Mouse (Mus musculus) ES-Bruce4 (cell line): Measurements from ENCODE around the gene Nmnat3. TPM values are rescaled to one million over a fixed set of nuclear protein-coding genes. Genes with fewer than 3 reads are reported as not detected.

Experiments used
- H3K27ac ChIP-seq: 2 replicates; pipeline ENCODE4 v1.5.1; 2012; ENCODE audit warnings: low read length, inconsistent platforms; ENCODE audit not compliant: insufficient read depth
- H3K27me3 ChIP-seq: 2 replicates; pipeline ENCODE4 v1.6.1; 2012; ENCODE audit warnings: mild to moderate bottlenecking, low read length, inconsistent platforms; ENCODE audit not compliant: control insufficient read depth, poor library complexity, insufficient read depth, severe bottlenecking
- H3K36me3 ChIP-seq: 2 replicates; pipeline ENCODE4 v1.6.1; 2012; ENCODE audit warnings: inconsistent platforms, mild to moderate bottlenecking, low read length, moderate library complexity; ENCODE audit not compliant: control insufficient read depth, poor library complexity, insufficient read depth, severe bottlenecking
- H3K4me1 ChIP-seq: one replicate; pipeline ENCODE4 v1.8.1; 2011; ENCODE audit warnings: low read length; ENCODE audit not compliant: control insufficient read depth, insufficient read depth
- H3K4me3 ChIP-seq: 2 replicates; pipeline ENCODE4 v1.5.1; 2011; ENCODE audit warnings: low read depth, mild to moderate bottlenecking, low read length
- H3K9ac ChIP-seq: 2 replicates; pipeline ENCODE4 v1.6.1; 2012; ENCODE audit warnings: low read depth, mild to moderate bottlenecking, inconsistent platforms; ENCODE audit not compliant: poor library complexity, severe bottlenecking
- H3K9me3 ChIP-seq: replicated peaks from 2 replicates; pipeline ENCODE4 v1.6.1; 2012; ENCODE audit warnings: mild to moderate bottlenecking, low read length, inconsistent platforms; ENCODE audit not compliant: control insufficient read depth, poor library complexity, insufficient read depth, severe bottlenecking
- CTCF ChIP-seq: IDR thresholded peaks from one replicate; pipeline ENCODE4 v1.8.1; 2011; ENCODE audit warnings: low read depth, low read length
- EP300 ChIP-seq: IDR thresholded peaks from 2 replicates; pipeline ENCODE4 v1.6.1; 2011; ENCODE audit warnings: low read depth, low read length; ENCODE audit not compliant: insufficient read depth
- POLR2A ChIP-seq: IDR thresholded peaks from one replicate; pipeline ENCODE4 v1.8.1; 2011; ENCODE audit warnings: low read length; ENCODE audit not compliant: insufficient read depth
- polyA plus RNA-seq: library from polyadenylated mRNA; stranded (reverse); fragments of >200 nt; gene quantifications from 2 replicates; pipeline ENCODE4 v1.2.4, GENCODE M21; 2011; ENCODE audit warnings: low read depth; ENCODE audit not compliant: missing spikeins, insufficient read depth, insufficient read length

Nmnat3 gene
- polyA plus RNA-seq, 1 experiment: 1.8 TPM

DNA sequence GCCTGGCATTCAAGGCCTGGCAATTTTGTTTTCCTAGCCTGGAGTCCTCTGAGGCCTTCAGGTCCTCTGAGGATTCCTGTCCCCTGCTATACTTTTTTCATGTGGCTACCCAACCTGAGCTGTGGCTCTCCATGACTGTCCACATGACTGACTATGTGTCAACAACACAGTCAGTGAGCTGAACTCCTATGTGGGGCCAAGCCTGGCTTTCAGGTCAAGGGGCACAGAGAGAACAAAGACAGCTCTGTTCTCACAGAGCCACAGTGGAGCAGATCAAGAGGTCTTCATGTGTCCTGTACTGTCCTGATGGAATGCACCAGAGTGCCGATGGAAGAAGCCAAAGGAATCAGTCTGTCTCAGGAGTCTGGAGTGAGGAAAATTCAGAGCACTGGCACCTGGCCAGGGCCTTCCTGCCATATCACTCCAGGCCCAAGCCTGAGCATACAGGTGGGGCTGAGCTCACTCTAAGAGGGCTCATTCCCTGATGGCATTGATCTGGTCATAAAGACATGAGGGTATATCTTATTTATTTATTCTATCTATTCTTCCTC, 25.7 kb upstream of the Nmnat3 start:
- H3K27ac ChIP-seq: no peak overlapping the region
- H3K9ac ChIP-seq: no peak overlapping the region
- no peaks in the 10 kb centered on the region for H3K27me3 ChIP-seq
- TF ChIP-seq EP300 (no peak), CTCF (no peak), POLR2A (no peak)
- no peak overlapping the region for H3K4me3 ChIP-seq
- no peaks in the 10 kb centered on the region for H3K36me3 ChIP-seq
- no peaks in the 10 kb centered on the region for H3K9me3 ChIP-seq
- H3K4me1 ChIP-seq: no peaks in the 10 kb centered on the region

DNA sequence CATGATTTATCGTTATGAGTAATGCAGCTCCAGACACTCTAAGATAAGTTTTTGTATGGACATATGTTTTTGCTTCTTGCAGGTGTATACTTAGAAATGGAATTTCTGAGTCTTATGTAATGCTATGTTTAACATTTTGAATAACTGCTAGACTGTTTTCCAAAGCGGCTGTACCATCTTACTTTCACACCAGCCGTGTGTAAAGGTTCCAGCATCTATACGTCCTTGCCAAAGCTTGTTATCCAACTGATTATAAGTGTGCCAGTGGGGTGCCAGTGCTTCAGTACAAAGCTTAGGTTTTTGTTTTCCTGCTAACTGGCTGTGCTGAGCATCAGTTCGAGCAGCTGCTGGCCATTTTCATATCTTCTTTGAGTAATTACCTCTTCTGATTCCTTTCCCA, 22.3 kb upstream of the Nmnat3 start:
- TF ChIP-seq EP300: no peak
- no peak for TF ChIP-seq CTCF
- TF ChIP-seq POLR2A: no peak

DNA sequence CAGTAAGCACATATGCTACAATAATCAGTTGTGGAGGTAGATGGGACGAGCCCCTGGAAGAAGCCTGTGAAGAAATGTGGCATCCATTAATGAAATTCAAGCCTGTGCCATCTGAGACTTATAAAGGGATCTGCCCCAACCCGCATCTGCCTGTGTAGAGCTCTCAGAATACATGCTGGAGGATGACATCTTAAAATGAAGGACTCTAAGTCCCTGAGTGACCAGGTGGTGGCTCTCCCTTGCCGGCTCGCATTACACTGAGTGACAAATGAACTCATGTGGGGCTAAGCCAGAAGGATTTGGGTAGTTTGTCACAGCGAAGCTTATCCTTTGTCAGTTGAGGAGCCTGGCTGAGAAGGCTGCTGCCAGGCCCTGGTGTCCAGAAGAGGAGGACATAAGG, 14.5 kb upstream of the Nmnat3 start:
- no peak for TF ChIP-seq EP300
- H3K27ac ChIP-seq: no peak overlapping the region
- H3K4me3 ChIP-seq: no peak overlapping the region
- no peaks in the 10 kb centered on the region for H3K36me3 ChIP-seq
- no peak overlapping the region for H3K9ac ChIP-seq
- no peaks in the 10 kb centered on the region for H3K9me3 ChIP-seq
- no peaks in the 10 kb centered on the region for H3K27me3 ChIP-seq
- H3K4me1 ChIP-seq: no peaks in the 10 kb centered on the region

More for the DNA sequence above, 22.3 kb upstream of the Nmnat3 start:
- no peaks in the 10 kb centered on the region for H3K36me3 ChIP-seq
- no peaks in the 10 kb centered on the region for H3K27me3 ChIP-seq
- H3K9ac ChIP-seq: no peak overlapping the region
- no peaks in the 10 kb centered on the region for H3K4me1 ChIP-seq
- no peak overlapping the region for H3K4me3 ChIP-seq
- no peak overlapping the region for H3K27ac ChIP-seq
- H3K9me3 ChIP-seq: no peaks in the 10 kb centered on the region

DNA sequence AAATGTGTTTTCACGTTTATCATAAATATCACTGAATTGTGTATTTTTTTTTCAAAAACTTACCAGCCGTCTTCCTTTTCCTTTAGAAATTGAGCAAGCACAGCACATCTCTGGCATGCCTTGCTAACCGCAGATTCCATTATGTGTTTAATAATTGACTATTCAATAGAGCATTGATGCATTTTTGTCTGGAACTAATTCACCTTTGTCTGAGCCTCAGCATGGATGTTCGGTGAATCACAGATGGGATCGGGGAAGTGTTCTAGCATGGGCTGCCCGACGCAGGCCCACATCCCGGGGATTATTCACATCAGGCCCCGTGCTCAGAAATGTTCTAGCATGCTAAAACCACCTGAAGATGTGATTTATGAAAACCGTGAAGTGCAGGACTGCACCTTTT, 12.2 kb upstream of the Nmnat3 start:
- no peak overlapping the region for H3K4me3 ChIP-seq
- H3K9ac ChIP-seq: no peak overlapping the region
- no peaks in the 10 kb centered on the region for H3K9me3 ChIP-seq
- H3K27ac ChIP-seq: no peak overlapping the region
- H3K36me3 ChIP-seq: no peaks in the 10 kb centered on the region
- no peaks in the 10 kb centered on the region for H3K27me3 ChIP-seq
- H3K4me1 ChIP-seq: no peaks in the 10 kb centered on the region
- no peak for TF ChIP-seq POLR2A
- no peak for TF ChIP-seq EP300
- TF ChIP-seq CTCF: no peak

DNA sequence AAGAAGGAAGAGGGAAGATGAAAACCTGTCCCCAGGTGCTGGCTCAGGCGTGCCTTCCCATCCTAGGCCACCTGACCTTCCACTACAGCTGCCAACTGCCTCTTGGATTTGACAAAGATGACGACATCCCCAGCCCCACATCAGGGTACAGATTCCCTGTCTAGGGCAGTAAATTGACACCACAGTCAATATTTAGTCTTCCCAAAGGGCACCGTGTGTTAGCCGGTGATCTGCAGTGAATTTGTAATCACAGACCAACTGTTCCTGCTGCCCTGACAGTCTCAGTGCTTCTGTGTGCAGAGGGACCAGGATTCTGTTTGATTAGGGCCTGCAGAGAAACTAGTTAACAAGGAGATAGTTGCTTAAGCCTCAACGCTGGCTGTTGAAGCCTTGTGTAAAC, 7.1 kb upstream of the Nmnat3 start:
- Histone ChIP-seq H3K27ac (no peak overlapping the region), H3K4me3 (no peak overlapping the region), H3K36me3 (no peaks in the 10 kb centered on the region), H3K4me1 (no peaks in the 10 kb centered on the region), H3K9ac (no peak overlapping the region), H3K27me3 (no peaks in the 10 kb centered on the region), H3K9me3 (no peaks in the 10 kb centered on the region)
- TF ChIP-seq CTCF (no peak), POLR2A (no peak), EP300 (no peak)

DNA sequence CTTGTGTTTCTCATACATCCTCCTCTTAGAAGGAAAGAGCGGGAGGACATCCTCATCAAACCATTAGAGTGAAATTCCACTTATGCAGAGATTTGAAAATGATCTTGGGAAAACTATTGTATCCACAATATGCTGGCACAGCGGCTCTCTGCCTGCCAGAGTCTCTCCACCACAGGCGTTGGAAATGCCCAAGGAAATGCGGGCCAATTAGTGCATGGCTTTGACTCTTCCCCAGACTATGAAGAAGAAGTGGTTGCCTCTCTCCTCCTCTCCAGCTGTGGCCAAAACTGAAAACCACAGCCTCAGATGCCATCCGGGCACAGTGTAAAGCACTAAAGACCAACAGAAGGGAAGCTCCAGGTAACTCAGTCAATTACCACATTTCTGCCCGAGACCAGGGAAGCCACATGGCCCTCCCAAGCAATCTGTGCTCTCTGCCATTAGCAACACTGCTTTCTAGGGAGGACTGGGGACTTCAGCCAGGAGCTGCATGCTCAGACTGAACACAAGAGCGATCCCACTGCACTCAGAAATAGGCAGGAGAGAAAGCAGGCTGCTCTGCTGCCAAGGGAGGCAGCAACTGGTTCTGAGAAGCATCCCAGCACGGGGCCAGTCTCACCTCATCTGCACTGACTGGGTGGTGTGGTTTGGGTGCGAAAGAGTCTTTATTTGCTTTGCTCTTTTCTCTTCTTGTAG, 1.5 kb upstream of the Nmnat3 start:
- Histone ChIP-seq H3K4me1 (no peaks in the 10 kb centered on the region), H3K36me3 (no peaks in the 10 kb centered on the region), H3K27me3 (no peaks in the 10 kb centered on the region), H3K27ac (no peak overlapping the region), H3K9ac (no peak overlapping the region), H3K9me3 (no peaks in the 10 kb centered on the region), H3K4me3 (no peak overlapping the region)
- TF ChIP-seq POLR2A (no peak), CTCF (no peak), EP300 (no peak)
